Mouse (Mus musculus) adrenal gland, postnatal 36 days (tissue): ENCODE results near the gene Egfl8. TPM values are rescaled to one million over a fixed set of nuclear protein-coding genes. Genes with fewer than 3 reads are reported as not detected.

Experiments used
- DNase-seq, 2 experiments: peaks; one replicate each; pipeline ENCODE4 v3.0.0; 2021; ENCODE audit warnings: mixed read lengths in 1 of 2
- total RNA-seq, 2 experiments: library from RNA; stranded (reverse); gene quantifications; 2 replicates each; pipeline ENCODE4 v1.2.3; 2021

Egfl8 gene
- total RNA-seq, 2 experiments from 2014 or later = 2.9 to 4.6 TPM

GRCm38 (mm10) chr17:34627943-34628643 is 12.3 kb upstream of the Egfl8 start, which contains the start of gene Ppt2:
Gene Ppt2 (minus strand): TSS chr17:34628510.
- DNase-seq = peak; percentile 78 to 82

GRCm38 (mm10) chr17:34627093-34627942 is 11.5 kb upstream of the Egfl8 start:
- DNase-seq = peak; percentile 90 to 93

GRCm38 (mm10) chr17:34626773-34627092 is 11.0 kb upstream of the Egfl8 start:
- peak in 1 of 2 experiments; percentile 37 for DNase-seq

GRCm38 (mm10) chr17:34626062-34626772 is 10.4 kb upstream of the Egfl8 start:
- no peak for DNase-seq

GRCm38 (mm10) chr17:34624981-34625380 is 9.2 kb upstream of the Egfl8 start:
- no peak for DNase-seq

- DNase-seq = no peak
Observed at GRCm38 (mm10) chr17:34623161-34623560, 7.4 kb upstream of the Egfl8 start.

GRCm38 (mm10) chr17:34621006-34621405 is 5.2 kb upstream of the Egfl8 start:
- no peak for DNase-seq

- DNase-seq = peak; percentile 81 to 85
Observed at GRCm38 (mm10) chr17:34618999-34619398, 3.2 kb upstream of the Egfl8 start.

GRCm38 (mm10) chr17:34613830-34614229 is 1.9 kb downstream of the Egfl8 start:
- DNase-seq = no peak

- DNase-seq = no peak
Observed at GRCm38 (mm10) chr17:34613054-34613645, 2.6 kb downstream of the Egfl8 start.

- DNase-seq = no peak
Observed at GRCm38 (mm10) chr17:34611050-34611449, 4.7 kb downstream of the Egfl8 start.

GRCm38 (mm10) chr17:34607997-34608396 is 7.8 kb downstream of the Egfl8 start:
- DNase-seq = no peak

GRCm38 (mm10) chr17:34606186-34607039 is 9.4 kb downstream of the Egfl8 start:
- peak; percentile 29 to 38 for DNase-seq

- DNase-seq = peak; percentile 98 to 99
Observed at GRCm38 (mm10) chr17:34605609-34606008, 10.2 kb downstream of the Egfl8 start.

GRCm38 (mm10) chr17:34604511-34605237 is 11.1 kb downstream of the Egfl8 start:
- peak; percentile 67 to 68 for DNase-seq

GRCm38 (mm10) chr17:34604061-34604508 is 11.7 kb downstream of the Egfl8 start, which contains the start of gene Agpat1:
Gene Agpat1 (plus strand): TSS chr17:34604262.
- DNase-seq = peak; percentile 99

- peak; percentile 97 for DNase-seq
Observed at GRCm38 (mm10) chr17:34603375-34604060, 12.3 kb downstream of the Egfl8 start, which contains the start of gene Rnf5. Gene Rnf5 (minus strand): TSS chr17:34603690.

- DNase-seq = no peak
Observed at GRCm38 (mm10) chr17:34601796-34602195, 14.0 kb downstream of the Egfl8 start.

- no peak for DNase-seq
Observed at GRCm38 (mm10) chr17:34599891-34600290, 15.9 kb downstream of the Egfl8 start.
